Mouse (Mus musculus) CD4-positive, CD25-positive, alpha-beta regulatory T cell, adult 9 weeks (primary cell): ENCODE data around the gene Znhit2. TPM values are rescaled to one million over a fixed set of nuclear protein-coding genes. Genes with fewer than 3 reads are reported as not detected.

Source experiments
- polyA plus RNA-seq: library from polyadenylated mRNA; unstranded; fragments of 100-300 nt; shearing (Covaris generic); gene quantifications from one replicate; pipeline ENCODE4 v1.2.1, GENCODE M21; 2017

Znhit2 gene
- 5.8 TPM for polyA plus RNA-seq

GRCm38 (mm10) chr19:6061021-6061533 lies at the start of gene Znhit2:
Gene Znhit2 (plus strand): TSS chr19:6061192.

GRCm38 (mm10) chr19:6015511-6016315 lies 45.3 kb upstream of the Znhit2 start, which contains the start of gene Capn1:
Gene Capn1 (minus strand): TSS chr19:6015897.

DNA sequence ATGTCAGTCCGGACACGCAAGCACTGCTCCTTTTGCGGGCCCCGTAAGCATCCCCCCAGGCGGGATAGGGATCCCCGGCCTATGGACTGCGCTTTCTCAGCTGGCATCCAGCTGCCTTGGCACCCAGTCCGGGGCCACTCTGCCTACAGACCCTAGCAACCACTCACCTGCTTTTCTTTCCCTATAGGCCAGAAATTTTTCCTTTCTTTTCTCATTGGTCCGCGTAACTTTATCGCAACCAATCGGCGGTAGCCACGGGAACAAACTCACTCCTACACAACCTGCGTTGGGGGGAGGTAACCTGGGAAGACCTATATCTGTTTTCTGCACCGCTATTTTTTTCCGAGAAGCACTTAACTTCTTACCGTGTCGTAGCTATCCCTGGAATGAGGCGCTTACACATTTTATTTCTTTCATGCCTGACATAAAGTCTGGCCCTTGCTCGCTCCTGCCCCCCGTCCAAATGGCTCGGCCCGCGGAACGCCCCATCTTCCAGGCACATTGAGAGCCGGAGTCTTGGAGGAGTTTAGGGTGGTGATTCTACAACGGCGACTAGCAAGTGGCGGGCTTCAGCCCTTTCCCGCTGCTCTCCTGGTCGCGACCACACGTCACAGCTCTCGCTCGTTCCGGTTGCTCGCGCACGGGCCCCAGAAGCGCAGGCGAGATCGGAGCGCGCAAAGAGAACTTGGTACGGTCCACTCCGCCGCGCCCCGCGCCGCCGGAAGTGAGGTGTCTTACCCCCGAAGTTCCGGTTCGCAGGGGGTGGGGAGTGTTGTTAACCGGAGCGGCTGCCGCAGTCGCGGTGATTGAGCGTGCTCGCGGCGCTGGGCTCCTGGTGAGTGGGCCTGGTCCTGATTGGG lies 14.5 kb upstream of the Znhit2 start, which contains the start of gene Syvn1:
Syvn1 (plus strand) TSS at position 283 of the 860 bp plus-strand sequence.

GRCm38 (mm10) chr19:6057313-6058096 lies 3.5 kb upstream of the Znhit2 start, which contains the start of the genes Mrpl49 and Fau:
Gene Mrpl49 (minus strand): TSS chr19:6057785.
Gene Fau (plus strand): TSS chr19:6057844.

GRCm38 (mm10) chr19:6067724-6068415 lies 6.9 kb downstream of the Znhit2 start, which contains the start of gene Tm7sf2:
Gene Tm7sf2 (minus strand): TSS chr19:6068373.

DNA sequence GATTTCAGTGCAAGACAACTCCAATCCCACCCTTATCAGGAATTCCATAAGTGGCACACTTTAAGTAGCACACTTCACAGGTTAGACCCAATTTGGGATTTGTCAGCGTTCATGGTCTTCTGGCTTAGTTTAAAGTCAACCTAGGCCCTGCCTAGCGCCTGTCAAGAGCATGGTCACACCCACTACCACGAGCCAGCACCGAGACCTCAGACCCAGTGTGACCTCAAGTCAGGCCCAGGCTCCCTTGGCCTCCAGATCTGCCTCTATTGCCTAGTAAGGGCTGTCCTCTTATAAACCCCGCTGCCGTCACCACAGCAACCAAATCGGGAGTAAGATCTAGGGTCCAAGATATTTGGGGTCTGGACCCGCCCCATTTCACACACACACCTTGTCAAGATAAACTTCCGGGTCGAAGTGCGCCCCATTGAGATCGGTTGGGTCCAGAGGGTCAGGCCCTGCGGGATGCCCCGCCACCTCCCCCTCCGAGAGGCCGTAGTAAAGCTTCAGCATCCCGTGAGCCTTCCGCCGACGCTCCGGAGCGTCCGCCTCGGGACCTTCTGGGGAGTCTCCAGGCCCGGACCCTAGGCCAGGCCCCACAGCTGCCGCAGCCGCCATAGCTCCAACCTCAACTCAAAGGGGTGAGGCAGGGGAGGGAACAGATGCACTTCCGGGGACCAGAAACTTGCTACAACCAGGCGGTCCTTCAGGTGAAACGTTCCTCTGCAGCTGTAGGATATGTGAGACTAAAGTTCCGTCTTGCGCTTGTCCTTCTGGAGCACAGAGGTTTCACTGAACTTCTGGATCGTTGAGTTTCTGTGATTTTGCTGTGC lies 15.8 kb downstream of the Znhit2 start, which contains the start of gene Vps51:
Vps51 (minus strand) TSS at position 668 of the 830 bp plus-strand sequence.

GRCm38 (mm10) chr19:6079983-6080480 lies 19.0 kb downstream of the Znhit2 start, which contains the start of gene Tmem262:
Gene Tmem262 (plus strand): TSS chr19:6080033.

DNA sequence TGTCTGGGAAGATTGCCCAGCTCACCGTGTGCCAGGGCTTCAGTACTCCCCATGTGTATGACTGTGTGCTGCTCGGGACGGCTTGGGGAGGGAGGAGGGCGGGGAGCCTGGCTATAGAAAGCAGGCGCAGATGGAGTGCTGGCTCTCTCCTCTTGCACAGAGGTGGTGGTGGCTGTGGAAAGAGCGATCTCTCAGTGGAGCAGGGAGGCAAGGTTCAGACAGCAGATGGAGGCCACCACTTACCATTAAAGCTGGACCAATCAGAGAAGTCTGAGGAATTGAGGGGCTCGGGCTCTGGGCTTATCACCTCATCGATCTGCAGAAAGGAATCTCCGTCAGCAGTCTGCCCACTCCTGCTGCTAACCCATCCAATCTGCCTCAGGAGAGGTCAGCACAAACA lies 21.2 kb downstream of the Znhit2 start, which contains the start of gene Gm28374:
Gm28374 (minus strand) TSS at position 101 of the 400 bp plus-strand sequence.

GRCm38 (mm10) chr19:6084478-6085248 lies 23.7 kb downstream of the Znhit2 start, which contains the start of the genes Zfpl1 and Cdca5:
Gene Zfpl1 (minus strand): TSS chr19:6084956.
Gene Cdca5 (plus strand): TSS chr19:6084983.

DNA sequence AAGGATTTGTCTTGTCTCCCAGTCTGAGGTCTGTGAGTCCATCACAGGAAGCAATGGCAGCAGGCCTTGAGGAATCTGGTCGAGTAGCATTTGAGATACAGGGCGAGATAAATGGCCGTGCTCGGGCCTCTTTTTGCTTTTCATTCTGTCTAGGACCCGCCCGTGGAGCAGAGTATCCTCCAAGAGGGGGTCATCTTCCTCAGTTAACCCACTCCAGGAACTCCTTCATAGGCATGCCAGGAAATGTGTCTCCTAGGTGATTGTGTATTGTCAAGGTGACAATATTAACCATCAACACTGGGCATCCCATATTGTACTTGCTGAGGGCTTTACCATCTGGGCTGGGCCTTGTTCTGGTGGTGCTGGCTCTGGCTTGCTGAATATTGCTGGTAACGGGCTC lies 33.1 kb downstream of the Znhit2 start, which contains the start of gene AC131692.1:
AC131692.1 (plus strand) TSS at position 301 of the 400 bp plus-strand sequence.

DNA sequence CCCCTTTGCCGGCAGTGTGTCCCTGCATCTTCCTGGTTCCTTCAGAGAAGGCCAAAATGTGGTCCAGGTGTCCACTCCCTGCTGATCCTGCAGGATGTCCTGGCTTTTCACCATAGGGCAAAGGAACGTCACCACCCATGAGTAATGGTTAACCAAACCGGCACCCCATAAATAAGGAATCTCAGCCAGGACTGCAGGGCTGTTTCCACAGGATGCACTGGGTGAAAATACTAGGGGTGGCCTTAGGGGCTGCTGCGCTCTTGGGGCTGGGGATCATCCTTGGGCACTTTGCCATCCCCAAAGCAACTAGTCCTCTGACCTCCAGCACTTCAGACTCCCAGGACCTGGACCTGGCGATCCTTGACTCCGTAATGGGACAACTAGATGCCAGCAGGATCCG lies 44.6 kb downstream of the Znhit2 start, which contains the start of gene Naaladl1:
Naaladl1 (plus strand) TSS at position 197 of the 400 bp plus-strand sequence.

Other genes with a start within 250 kb of the Znhit2 start
- gene Frmd8, start 185.9 kb upstream of the Znhit2 start, polyA plus RNA-seq: 335 TPM
- 44.8 TPM for gene Slc25a45, start 183.4 kb upstream of the Znhit2 start, polyA plus RNA-seq
- 0.36 TPM for gene Tigd3, start 167.0 kb upstream of the Znhit2 start, polyA plus RNA-seq
- gene Dpf2, start 148.2 kb upstream of the Znhit2 start, polyA plus RNA-seq: 210 TPM
- gene Cdc42ep2, start 136.4 kb upstream of the Znhit2 start, polyA plus RNA-seq: 0.14 TPM
- 57.4 TPM for gene Pola2, start 97.0 kb upstream of the Znhit2 start, polyA plus RNA-seq
- not detected for gene Slc22a20, start 75.0 kb upstream of the Znhit2 start, polyA plus RNA-seq
- 84.5 TPM for gene Capn1, start 45.3 kb upstream of the Znhit2 start, polyA plus RNA-seq
- 51.3 TPM for gene Syvn1, start 14.6 kb upstream of the Znhit2 start, polyA plus RNA-seq
- 61.3 TPM for gene Mrpl49, start 3.4 kb upstream of the Znhit2 start, polyA plus RNA-seq
- 1,170 TPM for gene Fau, start 3.3 kb upstream of the Znhit2 start, polyA plus RNA-seq
- gene Tm7sf2, start 7.2 kb downstream of the Znhit2 start, polyA plus RNA-seq: 15.6 TPM
- 73.4 TPM for gene Vps51, start 16.0 kb downstream of the Znhit2 start, polyA plus RNA-seq
- gene Tmem262, start 18.8 kb downstream of the Znhit2 start, polyA plus RNA-seq: not detected
- gene Gm28374, start 21.1 kb downstream of the Znhit2 start, polyA plus RNA-seq: 1.7 TPM
- gene Zfpl1, start 23.8 kb downstream of the Znhit2 start, polyA plus RNA-seq: 47.2 TPM
- 3.9 TPM for gene Cdca5, start 23.8 kb downstream of the Znhit2 start, polyA plus RNA-seq
- gene AC131692.1, start 33.2 kb downstream of the Znhit2 start, polyA plus RNA-seq: not detected
- not detected for gene Naaladl1, start 44.6 kb downstream of the Znhit2 start, polyA plus RNA-seq
- 1.5 TPM for gene Sac3d1, start 57.5 kb downstream of the Znhit2 start, polyA plus RNA-seq
- 42.8 TPM for gene Snx15, start 67.1 kb downstream of the Znhit2 start, polyA plus RNA-seq
- gene Batf2, start 79.8 kb downstream of the Znhit2 start, polyA plus RNA-seq: not detected
- gene Arl2, start 80.4 kb downstream of the Znhit2 start, polyA plus RNA-seq: 28.6 TPM
- gene Majin, start 123.2 kb downstream of the Znhit2 start, polyA plus RNA-seq: not detected
- gene Gpha2, start 165.2 kb downstream of the Znhit2 start, polyA plus RNA-seq: not detected
- 6.7 TPM for gene Ppp2r5b, start 174.7 kb downstream of the Znhit2 start, polyA plus RNA-seq
- gene Atg2a, start 180.5 kb downstream of the Znhit2 start, polyA plus RNA-seq: 42.5 TPM
- gene Ehd1, start 215.5 kb downstream of the Znhit2 start, polyA plus RNA-seq: 8.5 TPM
- 0.10 TPM for gene Cdc42bpg, start 245.3 kb downstream of the Znhit2 start, polyA plus RNA-seq